Mouse (Mus musculus): ENCODE measurements around the gene Zfp184. TPM values are rescaled to one million over a fixed set of nuclear protein-coding genes. Genes with fewer than 3 reads are reported as not detected.

Zfp184 gene
- polyA plus RNA-seq, 1 experiment from 2014 or later = 3.7 TPM

MicroRNAs encoded within 50 kb of the gene (microRNA counts, 519-probe panel; counts per million panel counts)
- microRNA mmu-miR-1983 = 473 counts per million, percentile 71 among the panel's probes with 10 or more counts

Small RNA genes within 50 kb of the gene (microRNA-seq; reads per million reads assigned to microRNA genes)
- not detected for gene Gm44456 (ENCODE audit: borderline number of aligned reads)
- gene Mir1983 (ENCODE audit: borderline number of aligned reads) = 581 reads per million, percentile 65 among the genes with 10 or more reads in this experiment

Other genes starting within 250 kb of the Zfp184 start
- gene Olfr1359, start 247.0 kb upstream of the Zfp184 start, polyA plus RNA-seq (2015; fragmentation: Nextera tagmentation; extraction: Ambion mirVana) = not detected in 2 replicates
- 8.9 and 16.3 TPM in 2 replicates for gene Hist1h2bl, start 229.0 kb upstream of the Zfp184 start, polyA plus RNA-seq (2015; fragmentation: Nextera tagmentation; extraction: Ambion mirVana)
- gene Hist1h2ai, start 228.7 kb upstream of the Zfp184 start, polyA plus RNA-seq (2015; fragmentation: Nextera tagmentation; extraction: Ambion mirVana) = 110 and 183 TPM in 2 replicates
- gene Hist1h3h, start 227.4 kb upstream of the Zfp184 start, polyA plus RNA-seq (2015; fragmentation: Nextera tagmentation; extraction: Ambion mirVana) = 43.7 and 67.6 TPM in 2 replicates
- gene Hist1h2bm, start 223.1 kb upstream of the Zfp184 start, polyA plus RNA-seq (2015; fragmentation: Nextera tagmentation; extraction: Ambion mirVana) = 22.0 and 29.1 TPM in 2 replicates
- gene Hist1h4j, start 210.0 kb upstream of the Zfp184 start, polyA plus RNA-seq (2015; fragmentation: Nextera tagmentation; extraction: Ambion mirVana) = 1.0 and 1.8 TPM in 2 replicates
- 16.8 and 24.8 TPM in 2 replicates for gene Hist1h4k, start 194.6 kb upstream of the Zfp184 start, polyA plus RNA-seq (2015; fragmentation: Nextera tagmentation; extraction: Ambion mirVana)
- gene Hist1h2ak, start 191.3 kb upstream of the Zfp184 start, polyA plus RNA-seq (2015; fragmentation: Nextera tagmentation; extraction: Ambion mirVana) = 162 and 249 TPM in 2 replicates
- 22.7 and 35.8 TPM in 2 replicates for gene Hist1h2bn, start 191.0 kb upstream of the Zfp184 start, polyA plus RNA-seq (2015; fragmentation: Nextera tagmentation; extraction: Ambion mirVana)
- gene Hist1h1b, start 164.5 kb upstream of the Zfp184 start, polyA plus RNA-seq (2015; fragmentation: Nextera tagmentation; extraction: Ambion mirVana) = 71.7 and 80.7 TPM in 2 replicates
- 392 and 414 TPM in 2 replicates for gene Hist1h3i, start 161.7 kb upstream of the Zfp184 start, polyA plus RNA-seq (2015; fragmentation: Nextera tagmentation; extraction: Ambion mirVana)
- 32.4 and 51.2 TPM in 2 replicates for gene Hist1h2an, start 157.9 kb upstream of the Zfp184 start, polyA plus RNA-seq (2015; fragmentation: Nextera tagmentation; extraction: Ambion mirVana)
- gene Hist1h2bp, start 157.6 kb upstream of the Zfp184 start, polyA plus RNA-seq (2015; fragmentation: Nextera tagmentation; extraction: Ambion mirVana) = 3.4 and 3.5 TPM in 2 replicates
- 63.1 and 89.0 TPM in 2 replicates for gene Hist1h2bq, start 134.9 kb upstream of the Zfp184 start, polyA plus RNA-seq (2015; fragmentation: Nextera tagmentation; extraction: Ambion mirVana)
- 2.0 TPM in 1 of 2 replicates, not detected in the other for gene Hist1h2ao, start 134.6 kb upstream of the Zfp184 start, polyA plus RNA-seq (2015; fragmentation: Nextera tagmentation; extraction: Ambion mirVana)
- gene Hist1h4m, start 133.3 kb upstream of the Zfp184 start, polyA plus RNA-seq (2015; fragmentation: Nextera tagmentation; extraction: Ambion mirVana) = 1.0 TPM in 1 of 2 replicates, not detected in the other
- gene Hist1h4n, start 112.9 kb upstream of the Zfp184 start, polyA plus RNA-seq (2015; fragmentation: Nextera tagmentation; extraction: Ambion mirVana) = 35.0 and 40.5 TPM in 2 replicates
- gene Hist1h2ap, start 111.6 kb upstream of the Zfp184 start, polyA plus RNA-seq (2015; fragmentation: Nextera tagmentation; extraction: Ambion mirVana) = 10,793 and 11,737 TPM in 2 replicates
- 64.8 and 86.2 TPM in 2 replicates for gene Hist1h2br, start 111.4 kb upstream of the Zfp184 start, polyA plus RNA-seq (2015; fragmentation: Nextera tagmentation; extraction: Ambion mirVana)
- gene Pom121l2, start 36.1 kb downstream of the Zfp184 start, polyA plus RNA-seq (2015; fragmentation: Nextera tagmentation; extraction: Ambion mirVana) = 0.14 and 0.18 TPM in 2 replicates
- 645 and 679 TPM in 2 replicates for gene Prss16, start 64.6 kb downstream of the Zfp184 start, polyA plus RNA-seq (2015; fragmentation: Nextera tagmentation; extraction: Ambion mirVana)
- gene Hist1h2ah, start 90.5 kb downstream of the Zfp184 start, polyA plus RNA-seq (2015; fragmentation: Nextera tagmentation; extraction: Ambion mirVana) = 49.6 and 71.7 TPM in 2 replicates
- gene Hist1h2bk, start 90.8 kb downstream of the Zfp184 start, polyA plus RNA-seq (2015; fragmentation: Nextera tagmentation; extraction: Ambion mirVana) = 25.8 and 33.9 TPM in 2 replicates
- 37.1 and 39.2 TPM in 2 replicates for gene Hist1h4i, start 96.3 kb downstream of the Zfp184 start, polyA plus RNA-seq (2015; fragmentation: Nextera tagmentation; extraction: Ambion mirVana)
- gene Hist1h2ag, start 97.8 kb downstream of the Zfp184 start, polyA plus RNA-seq (2015; fragmentation: Nextera tagmentation; extraction: Ambion mirVana) = 178 and 206 TPM in 2 replicates
- gene Hist1h2bj, start 98.1 kb downstream of the Zfp184 start, polyA plus RNA-seq (2015; fragmentation: Nextera tagmentation; extraction: Ambion mirVana) = 74.2 and 89.3 TPM in 2 replicates
- not detected in 2 replicates for gene Vmn1r188, start 139.3 kb downstream of the Zfp184 start, polyA plus RNA-seq (2015; fragmentation: Nextera tagmentation; extraction: Ambion mirVana)
- gene Vmn1r189, start 160.7 kb downstream of the Zfp184 start, polyA plus RNA-seq (2015; fragmentation: Nextera tagmentation; extraction: Ambion mirVana) = not detected in 2 replicates
- not detected in 2 replicates for gene Vmn1r191, start 238.9 kb downstream of the Zfp184 start, polyA plus RNA-seq (2015; fragmentation: Nextera tagmentation; extraction: Ambion mirVana)
- gene Vmn1r192, start 246.0 kb downstream of the Zfp184 start, polyA plus RNA-seq (2015; fragmentation: Nextera tagmentation; extraction: Ambion mirVana) = not detected in 2 replicates

All from thymus, postnatal 0 days (tissue).